Mouse (Mus musculus): ENCODE results near the gene Rpl10. TPM values are rescaled to one million over a fixed set of nuclear protein-coding genes. Genes with fewer than 3 reads are reported as not detected.

The Rpl10 gene
- polyA plus RNA-seq (2015; fragmentation: Nextera tagmentation; extraction: Ambion mirVana), result 610 and 782 TPM in 2 replicates

GRCm38 (mm10) chrX:74270062-74270901 is at the start of gene Rpl10:
TSS of gene Rpl10 (plus strand) at chrX:74270812.
- Histone ChIP-seq H3K4me3 (ENCODE audit: low read length) (peak within 1 kb of the TSS; percentile 60), H3K36me3 (ENCODE audit: insufficient read depth, low read length) (0 out of 2 replicates have a peak, but pooled peaks cover 5% of the 10 kb centered on the region), H3K9me3 (ENCODE audit: low read length) (no peaks in the 10 kb centered on the region), H3K27ac (ENCODE audit: low read length) (peak within 1 kb of the TSS; percentile 95), H3K9ac (replicated peaks; ENCODE audit: low read length) (peak within 1 kb of the TSS; percentile 86), H3K4me2 (replicated peaks; ENCODE audit: low read depth, low read length) (peak within 1 kb of the TSS; percentile 57), H3K4me1 (ENCODE audit: insufficient read depth, low read length) (peaks cover 3% of the 10 kb centered on the region; the same call in 1 of the 2 replicates), H3K27me3 (ENCODE audit: insufficient read depth, low read length) (no peaks in the 10 kb centered on the region)
- 24% methylated on average over 42 of the region's 42 CpGs for WGBS
- peak; percentile 95 for ATAC-seq (ENCODE audit: low FRiP score, low TSS enrichment)

DNA sequence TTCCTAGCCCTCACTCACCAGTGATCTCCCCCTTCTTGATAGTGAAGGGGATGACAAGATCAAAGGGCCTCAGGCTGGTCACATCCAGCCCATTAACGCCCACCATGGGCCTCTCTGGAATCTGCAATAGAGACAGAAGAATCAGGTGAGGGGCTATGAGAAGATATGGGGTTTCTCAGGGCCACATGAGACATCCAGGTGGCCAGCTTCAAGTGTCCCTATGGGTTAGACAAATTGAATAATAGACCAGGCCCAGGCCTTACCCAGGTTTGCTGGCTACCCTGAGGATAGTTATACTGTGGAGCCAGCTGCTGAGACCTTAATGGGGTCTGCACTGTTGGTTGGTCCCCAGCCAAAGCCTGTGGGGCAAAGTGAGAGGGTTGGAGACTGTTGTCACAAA is 40.6 kb upstream of the Rpl10 start:
- no peak for ATAC-seq (ENCODE audit: low FRiP score, low TSS enrichment)
- Histone ChIP-seq H3K4me1 (ENCODE audit: insufficient read depth, low read length) (no peaks in the 10 kb centered on the region), H3K27ac (ENCODE audit: low read length) (no peak overlapping the region), H3K4me2 (replicated peaks; ENCODE audit: low read depth, low read length) (no peak overlapping the region), H3K9me3 (ENCODE audit: low read length) (no peaks in the 10 kb centered on the region), H3K36me3 (ENCODE audit: insufficient read depth, low read length) (peaks cover 76% of the 10 kb centered on the region), H3K4me3 (ENCODE audit: low read length) (no peak overlapping the region), H3K27me3 (ENCODE audit: insufficient read depth, low read length) (no peaks in the 10 kb centered on the region), H3K9ac (replicated peaks; ENCODE audit: low read length) (no peak overlapping the region)
- 65% methylated on average over 1 of the region's 1 CpGs for WGBS

GRCm38 (mm10) chrX:74233196-74233595 is 37.4 kb upstream of the Rpl10 start:
- Histone ChIP-seq H3K9me3 (ENCODE audit: low read length) (no peaks in the 10 kb centered on the region), H3K4me1 (ENCODE audit: insufficient read depth, low read length) (no peaks in the 10 kb centered on the region), H3K9ac (replicated peaks; ENCODE audit: low read length) (no peak overlapping the region), H3K27ac (ENCODE audit: low read length) (no peak overlapping the region), H3K4me3 (ENCODE audit: low read length) (no peak overlapping the region), H3K36me3 (ENCODE audit: insufficient read depth, low read length) (peaks cover 70% of the 10 kb centered on the region), H3K4me2 (replicated peaks; ENCODE audit: low read depth, low read length) (no peak overlapping the region), H3K27me3 (ENCODE audit: insufficient read depth, low read length) (no peaks in the 10 kb centered on the region)
- 93% methylated on average over 5 of the region's 5 CpGs for WGBS
- ATAC-seq (ENCODE audit: low FRiP score, low TSS enrichment), result no peak

DNA sequence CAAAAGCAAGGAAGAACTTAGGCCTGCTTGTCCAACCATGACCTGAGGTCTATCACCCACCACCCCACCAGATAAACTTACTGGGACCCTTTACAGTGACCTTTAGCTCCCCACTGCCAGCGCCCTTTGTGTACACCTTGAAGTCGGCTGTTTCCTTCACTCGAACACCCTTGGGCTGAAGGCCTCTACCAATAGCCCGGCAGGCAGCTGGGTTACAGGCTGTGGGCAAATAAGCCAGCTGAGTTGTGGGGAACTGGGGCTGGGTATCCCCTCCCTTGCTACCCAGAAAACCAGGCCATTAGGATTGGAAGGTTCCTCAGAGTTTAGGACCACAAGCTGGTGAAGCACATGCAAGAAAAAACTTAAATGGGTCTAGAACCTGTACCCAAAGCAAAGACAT is 30.3 kb upstream of the Rpl10 start:
- H3K36me3 ChIP-seq (ENCODE audit: insufficient read depth, low read length), result peaks cover 64% of the 10 kb centered on the region
- WGBS, result 95% methylated on average over 4 of the region's 4 CpGs
- H3K4me1 ChIP-seq (ENCODE audit: insufficient read depth, low read length), result peaks cover 8% of the 10 kb centered on the region
- H3K4me2 ChIP-seq (replicated peaks; ENCODE audit: low read depth, low read length), result no peak overlapping the region
- no peak for ATAC-seq (ENCODE audit: low FRiP score, low TSS enrichment)
- H3K27me3 ChIP-seq (ENCODE audit: insufficient read depth, low read length), result no peaks in the 10 kb centered on the region
- no peaks in the 10 kb centered on the region for H3K9me3 ChIP-seq (ENCODE audit: low read length)
- no peak overlapping the region for H3K4me3 ChIP-seq (ENCODE audit: low read length)
- H3K27ac ChIP-seq (ENCODE audit: low read length), result no peak overlapping the region
- no peak overlapping the region for H3K9ac ChIP-seq (replicated peaks; ENCODE audit: low read length)

DNA sequence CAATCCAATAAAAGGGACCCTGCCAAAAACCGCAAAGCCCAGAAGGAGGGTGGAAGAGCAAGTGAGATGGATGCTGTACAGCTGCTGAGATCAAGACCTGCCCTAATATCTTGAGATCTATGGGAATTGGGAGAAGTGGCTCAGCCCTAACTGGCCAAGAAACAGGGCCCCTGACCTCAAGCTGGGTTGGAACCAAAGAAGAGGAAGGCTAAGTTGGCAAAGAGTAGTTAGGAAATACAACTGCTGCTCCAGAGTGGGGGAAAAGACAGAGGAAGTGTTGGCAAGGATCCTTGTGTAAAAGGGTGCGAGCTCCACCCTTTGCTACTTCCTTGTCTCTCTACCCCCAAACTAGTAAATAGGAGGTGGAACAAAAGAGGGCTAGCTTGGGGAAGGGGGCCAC is 27.2 kb upstream of the Rpl10 start:
- Histone ChIP-seq H3K27ac (ENCODE audit: low read length) (no peak overlapping the region), H3K9me3 (ENCODE audit: low read length) (no peaks in the 10 kb centered on the region), H3K9ac (replicated peaks; ENCODE audit: low read length) (peak overlapping the region; percentile 78), H3K4me3 (ENCODE audit: low read length) (peak overlapping the region; percentile 60), H3K4me2 (replicated peaks; ENCODE audit: low read depth, low read length) (peak overlapping the region; percentile 56), H3K27me3 (ENCODE audit: insufficient read depth, low read length) (no peaks in the 10 kb centered on the region; the same call in 1 of the 2 replicates), H3K4me1 (ENCODE audit: insufficient read depth, low read length) (peaks cover 8% of the 10 kb centered on the region), H3K36me3 (ENCODE audit: insufficient read depth, low read length) (peaks cover 41% of the 10 kb centered on the region)
- ATAC-seq (ENCODE audit: low FRiP score, low TSS enrichment), result no peak
- WGBS, result 82% methylated on average over 2 of the region's 2 CpGs

- no peaks in the 10 kb centered on the region for H3K9me3 ChIP-seq (ENCODE audit: low read length)
- peak overlapping the region; percentile 60 for H3K4me3 ChIP-seq (ENCODE audit: low read length)
- no peak for ATAC-seq (ENCODE audit: low FRiP score, low TSS enrichment)
- peak overlapping the region; percentile 56 for H3K4me2 ChIP-seq (replicated peaks; ENCODE audit: low read depth, low read length)
- H3K27ac ChIP-seq (ENCODE audit: low read length), result peak overlapping the region; percentile 15; the same call in 1 of the 2 replicates
- H3K27me3 ChIP-seq (ENCODE audit: insufficient read depth, low read length), result no peaks in the 10 kb centered on the region; the same call in 1 of the 2 replicates
- 59% methylated on average over 3 of the region's 3 CpGs for WGBS
- peak overlapping the region; percentile 78 for H3K9ac ChIP-seq (replicated peaks; ENCODE audit: low read length)
- H3K4me1 ChIP-seq (ENCODE audit: insufficient read depth, low read length), result peaks cover 8% of the 10 kb centered on the region
- peaks cover 38% of the 10 kb centered on the region for H3K36me3 ChIP-seq (ENCODE audit: insufficient read depth, low read length)
Measured at GRCm38 (mm10) chrX:74243807-74244206, 26.8 kb upstream of the Rpl10 start.

DNA sequence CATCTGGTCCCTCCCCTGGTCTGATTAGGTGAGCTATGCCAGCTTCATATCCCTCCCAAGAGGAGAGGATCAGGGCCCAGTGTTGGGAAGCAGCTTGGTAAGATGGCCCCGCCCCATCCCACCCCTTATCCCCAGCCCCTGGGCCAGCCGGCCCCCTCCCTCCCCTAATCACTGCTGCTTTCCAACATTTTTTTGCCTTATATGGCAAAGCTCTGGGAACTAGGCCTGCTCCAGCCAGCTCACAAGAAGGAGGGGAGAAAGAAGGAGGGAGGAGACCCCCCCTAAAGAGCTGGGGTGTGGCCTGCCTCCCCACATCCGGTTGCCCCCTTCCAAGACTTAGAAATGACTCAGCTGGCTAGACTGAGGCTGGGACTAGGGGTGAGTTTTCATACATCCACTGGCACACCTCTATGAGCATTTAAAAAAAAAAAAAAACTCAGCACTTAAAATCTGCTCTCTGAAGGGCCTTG is 26.0 kb upstream of the Rpl10 start:
- H3K9ac ChIP-seq (replicated peaks; ENCODE audit: low read length), result peak overlapping the region; percentile 78
- peak overlapping the region; percentile 56 for H3K4me2 ChIP-seq (replicated peaks; ENCODE audit: low read depth, low read length)
- H3K27ac ChIP-seq (ENCODE audit: low read length), result peak overlapping the region; percentile 85
- no peaks in the 10 kb centered on the region for H3K9me3 ChIP-seq (ENCODE audit: low read length)
- ATAC-seq (ENCODE audit: low FRiP score, low TSS enrichment), result peak; percentile 46
- H3K27me3 ChIP-seq (ENCODE audit: insufficient read depth, low read length), result no peaks in the 10 kb centered on the region; the same call in 1 of the 2 replicates
- peaks cover 30% of the 10 kb centered on the region for H3K36me3 ChIP-seq (ENCODE audit: insufficient read depth, low read length)
- H3K4me1 ChIP-seq (ENCODE audit: insufficient read depth, low read length), result peaks cover 8% of the 10 kb centered on the region
- peak overlapping the region; percentile 60 for H3K4me3 ChIP-seq (ENCODE audit: low read length)
- 37% methylated on average over 3 of the region's 3 CpGs for WGBS

GRCm38 (mm10) chrX:74245107-74245506 is 25.5 kb upstream of the Rpl10 start:
- WGBS, result 32% methylated on average over 1 of the region's 1 CpGs
- Histone ChIP-seq H3K27me3 (ENCODE audit: insufficient read depth, low read length) (no peaks in the 10 kb centered on the region; the same call in 1 of the 2 replicates), H3K27ac (ENCODE audit: low read length) (peak overlapping the region; percentile 85), H3K9ac (replicated peaks; ENCODE audit: low read length) (peak overlapping the region; percentile 78), H3K4me1 (ENCODE audit: insufficient read depth, low read length) (peaks cover 8% of the 10 kb centered on the region), H3K36me3 (ENCODE audit: insufficient read depth, low read length) (peaks cover 26% of the 10 kb centered on the region), H3K4me3 (ENCODE audit: low read length) (peak overlapping the region; percentile 60), H3K4me2 (replicated peaks; ENCODE audit: low read depth, low read length) (peak overlapping the region; percentile 56), H3K9me3 (ENCODE audit: low read length) (no peaks in the 10 kb centered on the region)
- ATAC-seq (ENCODE audit: low FRiP score, low TSS enrichment), result no peak

DNA sequence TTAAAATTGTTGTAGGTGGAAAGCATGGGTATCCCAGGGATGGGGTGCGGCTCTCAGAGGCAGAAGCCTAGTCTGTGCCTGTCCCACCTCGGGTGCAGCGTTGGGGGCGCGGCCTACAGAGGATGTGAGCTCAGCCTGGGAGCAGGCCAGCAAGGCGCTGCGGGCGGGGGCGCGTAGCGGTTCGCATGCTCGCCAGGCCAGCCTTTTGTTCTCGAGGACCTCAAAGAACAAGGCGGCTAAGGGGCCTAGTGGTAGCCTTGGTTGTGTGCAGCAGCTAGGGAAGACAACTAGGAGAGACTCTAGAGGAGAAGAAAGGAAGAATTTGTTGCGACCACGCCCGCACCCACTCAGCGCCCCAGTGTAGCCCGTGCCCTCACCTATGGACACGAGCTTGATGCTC is 24.9 kb upstream of the Rpl10 start:
- Histone ChIP-seq H3K9me3 (ENCODE audit: low read length) (no peaks in the 10 kb centered on the region), H3K9ac (replicated peaks; ENCODE audit: low read length) (peak overlapping the region; percentile 78), H3K4me3 (ENCODE audit: low read length) (peak overlapping the region; percentile 60), H3K27ac (ENCODE audit: low read length) (peak overlapping the region; percentile 85), H3K27me3 (ENCODE audit: insufficient read depth, low read length) (no peaks in the 10 kb centered on the region; the same call in 1 of the 2 replicates), H3K4me2 (replicated peaks; ENCODE audit: low read depth, low read length) (peak overlapping the region; percentile 56), H3K4me1 (ENCODE audit: insufficient read depth, low read length) (peaks cover 8% of the 10 kb centered on the region), H3K36me3 (ENCODE audit: insufficient read depth, low read length) (peaks cover 21% of the 10 kb centered on the region)
- 25% methylated on average over 21 of the region's 21 CpGs for WGBS
- peak; percentile 52 for ATAC-seq (ENCODE audit: low FRiP score, low TSS enrichment)

- WGBS, result 18% methylated on average over 34 of the region's 38 CpGs
- ATAC-seq (ENCODE audit: low FRiP score, low TSS enrichment), result peak; percentile 88
- H3K9ac ChIP-seq (replicated peaks; ENCODE audit: low read length), result peak overlapping the region; percentile 78
- no peaks in the 10 kb centered on the region for H3K9me3 ChIP-seq (ENCODE audit: low read length)
- H3K27me3 ChIP-seq (ENCODE audit: insufficient read depth, low read length), result no peaks in the 10 kb centered on the region; the same call in 1 of the 2 replicates
- peaks cover 8% of the 10 kb centered on the region for H3K4me1 ChIP-seq (ENCODE audit: insufficient read depth, low read length)
- peaks cover 16% of the 10 kb centered on the region for H3K36me3 ChIP-seq (ENCODE audit: insufficient read depth, low read length)
- peak overlapping the region; percentile 92 for H3K27ac ChIP-seq (ENCODE audit: low read length)
- H3K4me2 ChIP-seq (replicated peaks; ENCODE audit: low read depth, low read length), result peak overlapping the region; percentile 56
- peak overlapping the region; percentile 60 for H3K4me3 ChIP-seq (ENCODE audit: low read length)
Measured at GRCm38 (mm10) chrX:74246213-74246681, 24.4 kb upstream of the Rpl10 start.
